Mouse (Mus musculus) gastrocnemius, postnatal 4 days (tissue): Measurements from ENCODE around the gene Epha3. TPM values are rescaled to one million over a fixed set of nuclear protein-coding genes. Genes with fewer than 3 reads are reported as not detected.

ENCODE experiments used
- DNase-seq, 2 experiments: peaks; one replicate each; pipeline ENCODE4 v3.0.0; 2021 to 2022; ENCODE audit warnings: low spot score in 2 of 2, mixed read lengths in 2 of 2
- total RNA-seq, 2 experiments: library from RNA; stranded (reverse); gene quantifications; 2 replicates each; pipeline ENCODE4 v1.2.3; 2021

Epha3 gene
- total RNA-seq, 2 experiments from 2014 or later, result 9.8 to 10.4 TPM

- DNase-seq, result no peak
Observed at GRCm38 (mm10) chr16:63793805-63794204, 70.2 kb downstream of the Epha3 start.

GRCm38 (mm10) chr16:63792084-63792483, 71.9 kb downstream of the Epha3 start:
- DNase-seq, result no peak

- no peak for DNase-seq
Observed at GRCm38 (mm10) chr16:63783544-63783943, 80.4 kb downstream of the Epha3 start.

GRCm38 (mm10) chr16:63782101-63782500, 81.9 kb downstream of the Epha3 start:
- DNase-seq, result no peak

- DNase-seq, result no peak
Observed at GRCm38 (mm10) chr16:63780151-63780550, 83.8 kb downstream of the Epha3 start.

- no peak for DNase-seq
Observed at GRCm38 (mm10) chr16:63777811-63778210, 86.2 kb downstream of the Epha3 start.

GRCm38 (mm10) chr16:63772566-63772965, 91.4 kb downstream of the Epha3 start:
- DNase-seq, result no peak

- DNase-seq, result no peak
Observed at GRCm38 (mm10) chr16:63767589-63767988, 96.4 kb downstream of the Epha3 start.

- DNase-seq, result no peak
Observed at GRCm38 (mm10) chr16:63761177-63761576, 102.8 kb downstream of the Epha3 start.

GRCm38 (mm10) chr16:63760112-63760511, 103.9 kb downstream of the Epha3 start:
- DNase-seq, result no peak

GRCm38 (mm10) chr16:63753052-63753451, 110.9 kb downstream of the Epha3 start:
- no peak for DNase-seq

- no peak for DNase-seq
Observed at GRCm38 (mm10) chr16:63747817-63748216, 116.2 kb downstream of the Epha3 start.

- no peak for DNase-seq
Observed at GRCm38 (mm10) chr16:63745465-63745864, 118.5 kb downstream of the Epha3 start.

- no peak for DNase-seq
Observed at GRCm38 (mm10) chr16:63743208-63743854, 120.6 kb downstream of the Epha3 start.

- DNase-seq, result no peak
Observed at GRCm38 (mm10) chr16:63719235-63719634, 144.7 kb downstream of the Epha3 start.

- no peak for DNase-seq
Observed at GRCm38 (mm10) chr16:63717317-63717716, 146.7 kb downstream of the Epha3 start.

- DNase-seq, result no peak
Observed at GRCm38 (mm10) chr16:63706912-63707868, 156.8 kb downstream of the Epha3 start.

- DNase-seq, result no peak
Observed at GRCm38 (mm10) chr16:63689371-63689770, 174.6 kb downstream of the Epha3 start.

- no peak for DNase-seq
Observed at GRCm38 (mm10) chr16:63684211-63684610, 179.8 kb downstream of the Epha3 start.

- no peak for DNase-seq
Observed at GRCm38 (mm10) chr16:63674426-63674825, 189.5 kb downstream of the Epha3 start.

GRCm38 (mm10) chr16:63673236-63673840, 190.6 kb downstream of the Epha3 start:
- no peak for DNase-seq
